Mouse (Mus musculus): ENCODE data around the gene Sephs2.
"Not testable (repeated sequence)": the region's sequence is repeated elsewhere in the genome, so short reads cannot be mapped to it uniquely, and the experiment has no call there.

Gene Sephs2

GRCm38 (mm10) chr7:127271093-127271492 lies 2.8 kb downstream of the Sephs2 start:
- DNase-seq (ENCODE audit: low read depth, low spot score): no peak

GRCm38 (mm10) chr7:127270666-127271065 lies 3.2 kb downstream of the Sephs2 start:
- no peak for DNase-seq (ENCODE audit: low read depth, low spot score)

- DNase-seq (ENCODE audit: low read depth, low spot score): no peak
Measured at GRCm38 (mm10) chr7:127270256-127270655, 3.6 kb downstream of the Sephs2 start.

- DNase-seq (ENCODE audit: low read depth, low spot score): no peak
Measured at GRCm38 (mm10) chr7:127263526-127263925, 10.3 kb downstream of the Sephs2 start.

GRCm38 (mm10) chr7:127262218-127262961 lies 11.5 kb downstream of the Sephs2 start:
- no peak for DNase-seq (ENCODE audit: low read depth, low spot score)

- peak; percentile 98 for DNase-seq (ENCODE audit: low read depth, low spot score)
Measured at GRCm38 (mm10) chr7:127260309-127261111, 13.3 kb downstream of the Sephs2 start, which contains the start of gene Dctpp1. Gene Dctpp1 (minus strand): TSS chr7:127260709.

- peak; percentile 55 for DNase-seq (ENCODE audit: low read depth, low spot score)
Measured at GRCm38 (mm10) chr7:127259186-127259905, 14.5 kb downstream of the Sephs2 start.

GRCm38 (mm10) chr7:127256518-127256917 lies 17.3 kb downstream of the Sephs2 start:
- no peak for DNase-seq (ENCODE audit: low read depth, low spot score)

GRCm38 (mm10) chr7:127255965-127256364 lies 17.9 kb downstream of the Sephs2 start:
- DNase-seq (ENCODE audit: low read depth, low spot score): no peak

GRCm38 (mm10) chr7:127255008-127255407 lies 18.8 kb downstream of the Sephs2 start:
- no peak for DNase-seq (ENCODE audit: low read depth, low spot score)

GRCm38 (mm10) chr7:127253821-127254769 lies 19.8 kb downstream of the Sephs2 start:
- peak; percentile 99 for DNase-seq (ENCODE audit: low read depth, low spot score)

- no peak for DNase-seq (ENCODE audit: low read depth, low spot score)
Measured at GRCm38 (mm10) chr7:127253341-127253740, 20.5 kb downstream of the Sephs2 start.

- DNase-seq (ENCODE audit: low read depth, low spot score): peak; percentile 76
Measured at GRCm38 (mm10) chr7:127252414-127252813, 21.4 kb downstream of the Sephs2 start.

GRCm38 (mm10) chr7:127250511-127250910 lies 23.3 kb downstream of the Sephs2 start:
- not testable (repeated sequence) for DNase-seq (ENCODE audit: low read depth, low spot score)

- DNase-seq (ENCODE audit: low read depth, low spot score): no peak
Measured at GRCm38 (mm10) chr7:127244658-127245510, 29.0 kb downstream of the Sephs2 start.

GRCm38 (mm10) chr7:127243870-127244657 lies 29.8 kb downstream of the Sephs2 start, which contains the start of gene Zfp771:
Gene Zfp771 (plus strand): TSS chr7:127244274.
- DNase-seq (ENCODE audit: low read depth, low spot score): peak; percentile 97

- no peak for DNase-seq (ENCODE audit: low read depth, low spot score)
Measured at GRCm38 (mm10) chr7:127243361-127243867, 30.4 kb downstream of the Sephs2 start.

GRCm38 (mm10) chr7:127234777-127235176 lies 39.1 kb downstream of the Sephs2 start:
- no peak for DNase-seq (ENCODE audit: low read depth, low spot score)

- DNase-seq (ENCODE audit: low read depth, low spot score): no peak
Measured at GRCm38 (mm10) chr7:127233765-127234164, 40.1 kb downstream of the Sephs2 start.

Measured in A20 (cell line).